Mouse (Mus musculus) limb, embryonic 14.5 days (tissue): ENCODE data around the gene Ddb1. TPM values are rescaled to one million over a fixed set of nuclear protein-coding genes. Genes with fewer than 3 reads are reported as not detected.

Experiments
- ATAC-seq: fragments of 200-750 bp; cut with Nextera tagmentation; 2 replicates; pipeline ENCODE4 v1.8.0; 2017; ENCODE audit warnings: low read depth, moderate number of reproducible peaks, moderate TSS enrichment; ENCODE audit not compliant: low FRiP score
- DNase-seq: peaks from one replicate; pipeline ENCODE4 v3.0.0-alpha.2; 2015; ENCODE audit warnings: low spot score
- H3K27ac ChIP-seq: fragments of 300-500 bp; sonication (generic); replicated peaks from 2 replicates; pipeline ENCODE4 v1.5.1; 2014; ENCODE audit warnings: low read depth, mild to moderate bottlenecking, low read length, moderate library complexity, mixed read lengths
- H3K27me3 ChIP-seq: fragments of 300-500 bp; sonication (generic); 2 replicates; pipeline ENCODE4 v1.6.1; 2014; ENCODE audit warnings: low read length, mixed read lengths; ENCODE audit not compliant: control insufficient read depth, insufficient read depth
- H3K36me3 ChIP-seq: fragments of 300-500 bp; sonication (generic); 2 replicates; pipeline ENCODE4 v1.6.1; 2014; ENCODE audit warnings: mild to moderate bottlenecking, low read length, moderate library complexity, mixed read lengths; ENCODE audit not compliant: control insufficient read depth, insufficient read depth
- H3K4me1 ChIP-seq: fragments of 300-500 bp; sonication (generic); 2 replicates; pipeline ENCODE4 v1.6.1; 2014; ENCODE audit warnings: antibody characterized with exemption, low read length, mixed read lengths; ENCODE audit not compliant: control insufficient read depth, insufficient read depth
- H3K4me2 ChIP-seq: fragments of 300-500 bp; sonication (generic); replicated peaks from 2 replicates; pipeline ENCODE4 v1.6.1; 2014; ENCODE audit warnings: low read depth, mild to moderate bottlenecking, low read length, moderate library complexity; ENCODE audit not compliant: severe bottlenecking
- H3K4me3 ChIP-seq: fragments of 300-500 bp; sonication (generic); replicated peaks from 2 replicates; pipeline ENCODE4 v1.5.1; 2014; ENCODE audit warnings: low read length
- H3K9ac ChIP-seq: fragments of 300-500 bp; sonication (generic); 2 replicates; pipeline ENCODE4 v1.6.1; 2014; ENCODE audit warnings: mild to moderate bottlenecking, low read depth, low read length, moderate library complexity; ENCODE audit not compliant: severe bottlenecking
- H3K9me3 ChIP-seq: fragments of 300-500 bp; sonication (generic); 2 replicates; pipeline ENCODE4 v1.6.1; 2016; ENCODE audit warnings: low read length; ENCODE audit not compliant: control insufficient read depth
- POLR2A ChIP-seq: fragments of 200-500 bp; IDR thresholded peaks from 2 replicates; pipeline ENCODE4 v1.8.0; 2012; ENCODE audit warnings: inconsistent platforms, mild to moderate bottlenecking, moderate library complexity, borderline replicate concordance; ENCODE audit not compliant: insufficient read depth, insufficient read length; ENCODE audit errors: extremely low read depth
- WGBS: fragments of 180-500 bp; shearing (Covaris S2); extraction: QIAGEN DNeasy Blood & Tissue Kit; methylation state at CpG from one replicate; pipeline ENCODE4 v1.1.7; 2014; 5-methylcytosine and 5-hydroxymethylcytosine counted together
- polyA plus RNA-seq, 2 experiments: library from polyadenylated mRNA; depleted of rRNA in 1 of 2; stranded (reverse) in 1 of 2; unstranded in 1 of 2; fragments of >200 nt; fragmentation: Nextera tagmentation in 1 of 2; extraction: Ambion mirVana in 1 of 2; gene quantifications; 2 replicates each; pipeline versions ENCODE4 v1.2.1 to v1.2.3; 2012 to 2014

Ddb1 gene
- polyA plus RNA-seq, 2 experiments, result 346 to 358 TPM

GRCm38 (mm10) chr19:10673275-10673674 lies 68.1 kb downstream of the Ddb1 start:
- DNase-seq (no peak), ATAC-seq (peak; percentile 69; the same call in 1 of the 2 replicates)
- no peaks in the 10 kb centered on the region for H3K27me3 ChIP-seq
- no peaks in the 10 kb centered on the region for H3K4me1 ChIP-seq
- no peak for TF ChIP-seq POLR2A
- H3K4me2 ChIP-seq, result no peak overlapping the region
- no peak overlapping the region for H3K9ac ChIP-seq
- WGBS, result 41% methylated on average over 1 of the region's 1 CpGs
- no peaks in the 10 kb centered on the region for H3K36me3 ChIP-seq
- H3K27ac ChIP-seq, result no peak overlapping the region
- H3K4me3 ChIP-seq, result no peak overlapping the region
- no peaks in the 10 kb centered on the region for H3K9me3 ChIP-seq

GRCm38 (mm10) chr19:10676656-10677055 lies 71.5 kb downstream of the Ddb1 start:
- H3K4me2 ChIP-seq, result no peak overlapping the region
- no peaks in the 10 kb centered on the region for H3K36me3 ChIP-seq
- no peak for DNase-seq
- H3K27me3 ChIP-seq, result no peaks in the 10 kb centered on the region
- ATAC-seq, result no peak
- no peak overlapping the region for H3K27ac ChIP-seq
- no peak overlapping the region for H3K9ac ChIP-seq
- 83% methylated on average over 16 of the region's 16 CpGs for WGBS
- no peak for TF ChIP-seq POLR2A
- 0 out of 2 replicates have a peak, but pooled peaks cover 3% of the 10 kb centered on the region for H3K4me1 ChIP-seq
- H3K9me3 ChIP-seq, result no peaks in the 10 kb centered on the region
- no peak overlapping the region for H3K4me3 ChIP-seq

GRCm38 (mm10) chr19:10677915-10678771 lies 73.0 kb downstream of the Ddb1 start, which contains the start of gene Pga5:
Gene Pga5 (minus strand): TSS chr19:10678071.
- ATAC-seq, result no peak
- no peak for TF ChIP-seq POLR2A
- Histone ChIP-seq H3K4me2 (no peak within 1 kb of the TSS), H3K4me1 (0 out of 2 replicates have a peak, but pooled peaks cover 3% of the 10 kb centered on the region), H3K27me3 (no peaks in the 10 kb centered on the region), H3K9me3 (no peaks in the 10 kb centered on the region), H3K9ac (no peak within 1 kb of the TSS), H3K4me3 (no peak within 1 kb of the TSS), H3K27ac (no peak within 1 kb of the TSS), H3K36me3 (no peaks in the 10 kb centered on the region)
- 35% methylated on average over 6 of the region's 6 CpGs for WGBS
- peak; percentile 81 for DNase-seq

DNA sequence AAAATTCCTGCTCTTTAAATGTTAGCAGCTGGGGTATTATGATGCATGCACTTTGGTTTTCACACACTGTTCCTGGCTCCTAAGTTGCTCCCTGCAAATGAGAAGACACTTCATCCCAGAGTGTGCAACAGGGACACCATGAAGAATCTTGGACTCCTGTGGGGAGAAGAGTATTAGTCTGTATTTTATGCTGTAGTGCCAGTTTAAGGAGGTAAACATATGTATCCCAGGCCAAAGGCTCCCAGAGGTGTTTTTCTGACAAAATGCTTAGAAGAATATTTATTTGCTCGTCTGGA lies 73.6 kb downstream of the Ddb1 start:
- Histone ChIP-seq H3K9me3 (no peaks in the 10 kb centered on the region), H3K9ac (no peak overlapping the region), H3K36me3 (no peaks in the 10 kb centered on the region), H3K27ac (no peak overlapping the region), H3K4me1 (0 out of 2 replicates have a peak, but pooled peaks cover 3% of the 10 kb centered on the region), H3K4me3 (no peak overlapping the region), H3K27me3 (no peaks in the 10 kb centered on the region), H3K4me2 (no peak overlapping the region)
- 83% methylated on average over 1 of the region's 1 CpGs for WGBS
- DNase-seq (no peak), ATAC-seq (no peak)
- no peak for TF ChIP-seq POLR2A

Other genes starting within 250 kb of the Ddb1 start
- gene Syt7, start 216.2 kb upstream of the Ddb1 start, polyA plus RNA-seq (2012; rRNA removed), result 5.0 and 5.5 TPM in 2 replicates
- 2.0 and 2.2 TPM in 2 replicates for gene Syt7, start 216.2 kb upstream of the Ddb1 start, polyA plus RNA-seq (2014; fragmentation: Nextera tagmentation; extraction: Ambion mirVana)
- 0.88 and 1.2 TPM in 2 replicates for gene Lrrc10b, start 147.9 kb upstream of the Ddb1 start, polyA plus RNA-seq (2012; rRNA removed)
- gene Lrrc10b, start 147.9 kb upstream of the Ddb1 start, polyA plus RNA-seq (2014; fragmentation: Nextera tagmentation; extraction: Ambion mirVana), result 0.43 and 0.84 TPM in 2 replicates
- gene Ppp1r32, start 122.4 kb upstream of the Ddb1 start, polyA plus RNA-seq (2012; rRNA removed), result 0.53 and 0.78 TPM in 2 replicates
- gene Ppp1r32, start 122.4 kb upstream of the Ddb1 start, polyA plus RNA-seq (2014; fragmentation: Nextera tagmentation; extraction: Ambion mirVana), result 0.18 TPM in 1 of 2 replicates, not detected in the other
- gene Cpsf7, start 80.1 kb upstream of the Ddb1 start, polyA plus RNA-seq (2012; rRNA removed), result 102 and 106 TPM in 2 replicates
- gene Cpsf7, start 80.1 kb upstream of the Ddb1 start, polyA plus RNA-seq (2014; fragmentation: Nextera tagmentation; extraction: Ambion mirVana), result 50.4 and 59.1 TPM in 2 replicates
- gene Sdhaf2, start 79.2 kb upstream of the Ddb1 start, polyA plus RNA-seq (2012; rRNA removed), result 42.5 and 49.2 TPM in 2 replicates
- 64.6 and 65.2 TPM in 2 replicates for gene Sdhaf2, start 79.2 kb upstream of the Ddb1 start, polyA plus RNA-seq (2014; fragmentation: Nextera tagmentation; extraction: Ambion mirVana)
- gene Tmem216, start 49.1 kb upstream of the Ddb1 start, polyA plus RNA-seq (2012; rRNA removed), result 51.3 and 61.5 TPM in 2 replicates
- gene Tmem216, start 49.1 kb upstream of the Ddb1 start, polyA plus RNA-seq (2014; fragmentation: Nextera tagmentation; extraction: Ambion mirVana), result 55.8 and 58.6 TPM in 2 replicates
- 23.1 and 33.0 TPM in 2 replicates for gene Cyb561a3, start 28.2 kb upstream of the Ddb1 start, polyA plus RNA-seq (2012; rRNA removed)
- 18.9 and 22.3 TPM in 2 replicates for gene Cyb561a3, start 28.2 kb upstream of the Ddb1 start, polyA plus RNA-seq (2014; fragmentation: Nextera tagmentation; extraction: Ambion mirVana)
- 29.7 and 34.2 TPM in 2 replicates for gene Tmem138, start 28.0 kb upstream of the Ddb1 start, polyA plus RNA-seq (2012; rRNA removed)
- gene Tmem138, start 28.0 kb upstream of the Ddb1 start, polyA plus RNA-seq (2014; fragmentation: Nextera tagmentation; extraction: Ambion mirVana), result 33.8 and 36.2 TPM in 2 replicates
- gene Tkfc, start 327 bp downstream of the Ddb1 start, polyA plus RNA-seq (2012; rRNA removed), result 24.1 and 25.5 TPM in 2 replicates
- gene Tkfc, start 327 bp downstream of the Ddb1 start, polyA plus RNA-seq (2014; fragmentation: Nextera tagmentation; extraction: Ambion mirVana), result 14.6 and 15.4 TPM in 2 replicates
- 7.0 and 10.2 TPM in 2 replicates for gene Vwce, start 28.9 kb downstream of the Ddb1 start, polyA plus RNA-seq (2012; rRNA removed)
- gene Vwce, start 28.9 kb downstream of the Ddb1 start, polyA plus RNA-seq (2014; fragmentation: Nextera tagmentation; extraction: Ambion mirVana), result 3.2 TPM in 2 replicates
- 0.12 and 0.23 TPM in 2 replicates for gene Pga5, start 72.7 kb downstream of the Ddb1 start, polyA plus RNA-seq (2012; rRNA removed)
- not detected in 2 replicates for gene Pga5, start 72.7 kb downstream of the Ddb1 start, polyA plus RNA-seq (2014; fragmentation: Nextera tagmentation; extraction: Ambion mirVana)
- 30.2 and 37.4 TPM in 2 replicates for gene Vps37c, start 83.4 kb downstream of the Ddb1 start, polyA plus RNA-seq (2012; rRNA removed)
- gene Vps37c, start 83.4 kb downstream of the Ddb1 start, polyA plus RNA-seq (2014; fragmentation: Nextera tagmentation; extraction: Ambion mirVana), result 37.6 and 42.6 TPM in 2 replicates
- 0.16 and 0.28 TPM in 2 replicates for gene Cd5, start 133.7 kb downstream of the Ddb1 start, polyA plus RNA-seq (2012; rRNA removed)
- gene Cd5, start 133.7 kb downstream of the Ddb1 start, polyA plus RNA-seq (2014; fragmentation: Nextera tagmentation; extraction: Ambion mirVana), result 0.23 and 0.51 TPM in 2 replicates
- 0.04 and 0.10 TPM in 2 replicates for gene Cd6, start 224.7 kb downstream of the Ddb1 start, polyA plus RNA-seq (2012; rRNA removed)
- gene Cd6, start 224.7 kb downstream of the Ddb1 start, polyA plus RNA-seq (2014; fragmentation: Nextera tagmentation; extraction: Ambion mirVana), result 0.29 TPM in 1 of 2 replicates, not detected in the other
- gene Slc15a3, start 234.4 kb downstream of the Ddb1 start, polyA plus RNA-seq (2012; rRNA removed), result 1.7 and 1.9 TPM in 2 replicates
- gene Slc15a3, start 234.4 kb downstream of the Ddb1 start, polyA plus RNA-seq (2014; fragmentation: Nextera tagmentation; extraction: Ambion mirVana), result 1.1 and 2.1 TPM in 2 replicates